Mouse (Mus musculus): ENCODE data around the gene Grem2. TPM values are rescaled to one million over a fixed set of nuclear protein-coding genes. Genes with fewer than 3 reads are reported as not detected.

Gene Grem2
- 0.03 and 0.10 TPM in 2 replicates for polyA plus RNA-seq (2012; rRNA removed)

DNA sequence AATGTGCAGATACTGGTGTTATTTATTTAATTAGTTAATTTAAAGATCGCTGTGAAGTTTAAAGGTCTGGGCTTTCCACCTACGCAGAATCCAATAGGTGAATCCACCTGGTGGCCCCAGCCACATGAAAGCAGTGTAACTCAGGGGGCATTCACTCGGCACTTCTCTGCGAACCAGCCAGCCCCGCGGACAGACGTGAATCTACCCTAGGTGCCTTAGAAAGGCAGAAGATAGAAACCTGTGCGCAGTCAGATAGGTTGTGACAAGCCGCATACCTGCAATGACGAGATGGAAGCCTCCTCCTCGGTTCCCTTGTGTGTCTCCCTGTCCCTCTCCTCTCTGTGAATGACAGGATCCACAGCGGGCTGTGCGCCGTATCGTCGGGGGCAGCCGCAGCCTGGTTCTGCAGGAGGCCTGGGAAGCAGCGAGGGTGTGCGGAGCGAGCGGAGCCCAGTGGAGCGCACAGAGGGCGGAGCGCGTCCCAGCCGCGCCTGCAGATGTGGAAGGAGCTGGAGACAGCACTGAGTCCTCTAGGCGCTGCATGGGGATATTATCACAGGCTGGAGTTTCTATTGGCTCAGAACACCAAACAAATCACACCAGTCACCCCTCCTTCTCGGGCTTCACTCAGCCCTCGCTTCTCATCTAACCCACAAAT is at the start of gene Grem2:
Grem2 (minus strand) TSS at position 522 of the 658 bp plus-strand sequence.

